Mouse (Mus musculus) olfactory bulb, adult 2 months (tissue): ENCODE measurements around the gene Magi2.

Experiments
- CTCF ChIP-seq: fragments of 200-500 bp; IDR thresholded peaks from 2 replicates; pipeline ENCODE4 v1.5.1; 2012; ENCODE audit warnings: low read depth, mild to moderate bottlenecking, low read length, moderate library complexity; ENCODE audit not compliant: insufficient read depth
- POLR2A ChIP-seq: fragments of 200-500 bp; IDR thresholded peaks from 2 replicates; pipeline ENCODE4 v1.6.1; 2012; ENCODE audit warnings: mild to moderate bottlenecking, low read depth, low read length, moderate library complexity; ENCODE audit not compliant: insufficient read depth

- TF ChIP-seq CTCF = no peak
- TF ChIP-seq POLR2A = no peak
Measured at GRCm38 (mm10) chr5:20684112-20684511, 1457.3 kb downstream of the Magi2 start.
